Mouse (Mus musculus): ENCODE results near the gene Epb41l5. TPM values are rescaled to one million over a fixed set of nuclear protein-coding genes. Genes with fewer than 3 reads are reported as not detected.

Gene Epb41l5
- polyA plus RNA-seq, 1 experiment from 2014 or later, result 12.4 TPM

DNA sequence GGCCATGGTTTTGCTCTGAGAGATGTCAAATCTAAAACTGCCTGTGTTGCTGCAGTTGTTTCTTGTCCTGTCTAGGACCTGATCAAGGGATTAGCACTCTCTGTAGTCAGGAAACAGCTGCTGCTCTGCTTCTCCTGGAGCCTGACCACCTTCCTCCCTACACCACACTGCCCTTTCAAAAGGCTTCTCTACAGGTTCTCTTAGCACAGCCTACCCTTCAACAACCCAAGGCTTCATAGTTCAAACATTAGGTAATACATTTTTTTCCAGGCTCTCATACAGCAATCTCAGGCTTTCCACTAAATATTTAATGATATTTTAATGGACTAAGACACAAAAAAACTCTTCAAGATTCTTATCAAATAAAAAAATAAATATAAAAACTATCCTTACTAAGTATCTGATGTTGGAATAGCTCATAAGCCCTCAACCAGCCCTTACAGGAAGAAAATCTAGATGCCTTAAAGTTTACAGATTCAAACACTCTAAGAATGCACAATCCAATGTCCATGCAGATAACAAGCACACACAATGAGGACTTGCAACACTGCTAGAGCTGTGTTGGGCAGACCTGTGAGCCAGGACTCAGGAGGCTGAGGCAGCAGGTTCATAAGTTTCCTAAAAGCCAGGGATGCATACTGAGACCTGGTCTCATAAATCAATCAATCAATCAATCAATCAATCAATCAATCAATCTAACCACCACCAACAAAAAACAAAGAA is 7.5 kb downstream of the Epb41l5 start:
- Histone ChIP-seq H3K9me3 (no peaks in the 10 kb centered on the region), H3K9ac (replicated peaks) (no peak overlapping the region), H3K27me3 (no peaks in the 10 kb centered on the region), H3K27ac (no peak overlapping the region), H3K36me3 (no peaks in the 10 kb centered on the region), H3K4me1 (replicated peaks) (peaks cover 3% of the 10 kb centered on the region; the same call in 1 of the 2 replicates), H3K4me3 (replicated peaks) (no peak overlapping the region), H3K4me2 (no peak overlapping the region)
- no peak for ATAC-seq (ENCODE audit: insufficient number of reproducible peaks, insufficient read depth, low FRiP score, low TSS enrichment, low read depth)

DNA sequence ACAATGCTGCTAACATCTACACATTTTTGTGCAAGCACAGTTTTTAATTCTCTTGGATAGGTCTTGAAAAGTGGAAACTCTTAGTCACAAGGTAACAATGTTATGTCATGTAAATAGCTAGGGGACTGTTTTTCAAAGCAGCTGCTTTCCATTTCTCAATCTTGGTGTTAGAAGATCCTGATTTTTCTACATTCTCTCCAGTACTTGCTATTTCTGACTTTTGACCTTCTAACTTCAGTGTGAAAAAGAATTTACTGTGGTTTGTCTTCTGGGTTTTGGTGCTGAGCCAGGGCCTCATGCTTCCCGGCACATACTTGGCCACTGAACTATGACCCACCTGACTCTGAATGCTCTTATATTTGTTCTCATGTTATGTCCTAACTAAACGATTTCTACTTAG is 8.8 kb downstream of the Epb41l5 start:
- H3K36me3 ChIP-seq, result no peaks in the 10 kb centered on the region
- H3K9me3 ChIP-seq, result no peaks in the 10 kb centered on the region
- H3K4me2 ChIP-seq, result no peak overlapping the region
- no peak overlapping the region for H3K4me3 ChIP-seq (replicated peaks)
- WGBS, result 81% methylated on average over 2 of the region's 2 CpGs
- no peak overlapping the region for H3K27ac ChIP-seq
- no peak for ATAC-seq (ENCODE audit: insufficient number of reproducible peaks, insufficient read depth, low FRiP score, low TSS enrichment, low read depth)
- H3K9ac ChIP-seq (replicated peaks), result no peak overlapping the region
- H3K27me3 ChIP-seq, result no peaks in the 10 kb centered on the region
- peaks cover 3% of the 10 kb centered on the region; the same call in 1 of the 2 replicates for H3K4me1 ChIP-seq (replicated peaks)

- no peak for ATAC-seq (ENCODE audit: insufficient number of reproducible peaks, insufficient read depth, low FRiP score, low TSS enrichment, low read depth)
These were observed 11.4 kb downstream of the Epb41l5 start for GRCm38 (mm10) chr1:119637188-119638023.

DNA sequence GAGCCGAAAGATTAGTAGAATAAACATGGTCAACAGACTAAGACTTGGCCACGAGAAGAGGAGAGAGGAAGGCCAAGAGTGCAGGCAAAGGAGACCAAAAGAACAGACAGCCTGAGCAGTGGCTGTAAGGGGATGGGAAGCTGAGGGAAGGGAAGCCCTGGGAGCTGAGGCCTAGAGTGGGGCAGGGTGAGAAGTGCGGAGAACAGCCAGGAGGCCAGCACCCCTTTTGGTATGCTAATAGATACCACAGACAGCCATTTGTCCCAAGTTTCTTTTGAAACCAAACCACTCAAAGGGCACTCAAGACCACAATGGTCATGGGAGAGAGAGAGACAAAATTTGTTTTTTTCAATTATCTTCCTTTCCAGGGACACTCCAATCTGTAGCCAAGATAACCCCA is 14.1 kb downstream of the Epb41l5 start:
- WGBS, result 59% methylated on average over 3 of the region's 3 CpGs
- no peak for ATAC-seq (ENCODE audit: insufficient number of reproducible peaks, insufficient read depth, low FRiP score, low TSS enrichment, low read depth)
- H3K9ac ChIP-seq (replicated peaks), result no peak overlapping the region
- H3K4me3 ChIP-seq (replicated peaks), result no peak overlapping the region
- no peak overlapping the region for H3K27ac ChIP-seq
- peaks cover 12% of the 10 kb centered on the region; the same call in 1 of the 2 replicates for H3K36me3 ChIP-seq
- H3K9me3 ChIP-seq, result no peaks in the 10 kb centered on the region
- H3K4me1 ChIP-seq (replicated peaks), result no peaks in the 10 kb centered on the region
- no peaks in the 10 kb centered on the region for H3K27me3 ChIP-seq
- H3K4me2 ChIP-seq, result no peak overlapping the region

More at GRCm38 (mm10) chr1:119637188-119638023, 11.4 kb downstream of the Epb41l5 start:
- Histone ChIP-seq H3K27me3 (no peaks in the 10 kb centered on the region), H3K4me2 (no peak overlapping the region), H3K36me3 (peaks cover 8% of the 10 kb centered on the region; the same call in 1 of the 2 replicates), H3K27ac (no peak overlapping the region), H3K4me3 (replicated peaks) (no peak overlapping the region), H3K4me1 (replicated peaks) (no peaks in the 10 kb centered on the region), H3K9me3 (no peaks in the 10 kb centered on the region), H3K9ac (replicated peaks) (no peak overlapping the region)
- 82% methylated on average over 6 of the region's 6 CpGs for WGBS

- 75% methylated on average over 1 of the region's 1 CpGs for WGBS
- Histone ChIP-seq H3K9ac (replicated peaks) (no peak overlapping the region), H3K4me2 (no peak overlapping the region), H3K4me3 (replicated peaks) (no peak overlapping the region), H3K27ac (no peak overlapping the region), H3K4me1 (replicated peaks) (no peaks in the 10 kb centered on the region), H3K9me3 (no peaks in the 10 kb centered on the region), H3K36me3 (peaks cover 12% of the 10 kb centered on the region; the same call in 1 of the 2 replicates), H3K27me3 (no peaks in the 10 kb centered on the region)
- no peak for ATAC-seq (ENCODE audit: insufficient number of reproducible peaks, insufficient read depth, low FRiP score, low TSS enrichment, low read depth)
These were observed 18.4 kb downstream of the Epb41l5 start for GRCm38 (mm10) chr1:119630428-119630827.

DNA sequence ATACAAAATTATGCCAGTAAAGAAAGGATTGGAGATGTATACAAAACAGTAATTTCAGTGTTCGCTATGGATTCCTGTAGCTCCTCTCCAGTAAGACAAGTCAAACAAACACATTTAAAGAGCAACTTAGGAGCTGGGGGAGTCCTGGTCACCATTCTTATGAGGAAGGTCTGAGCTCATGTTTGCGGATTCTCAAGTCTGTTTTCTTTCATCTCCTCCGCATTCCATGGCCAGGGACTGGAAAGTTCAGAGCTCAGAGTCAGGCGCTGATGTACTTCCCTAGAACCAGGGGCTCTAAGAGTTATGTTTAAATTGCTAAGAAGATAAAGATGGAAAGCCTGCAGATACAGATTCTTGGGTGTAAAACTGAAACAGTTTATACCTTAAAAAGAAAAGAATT is 22.0 kb downstream of the Epb41l5 start:
- no peak for ATAC-seq (ENCODE audit: insufficient number of reproducible peaks, insufficient read depth, low FRiP score, low TSS enrichment, low read depth)
- 85% methylated on average over 4 of the region's 4 CpGs for WGBS
- no peak overlapping the region for H3K4me2 ChIP-seq

GRCm38 (mm10) chr1:119624444-119624843 is 24.4 kb downstream of the Epb41l5 start:
- Histone ChIP-seq H3K27ac (no peak overlapping the region), H3K27me3 (no peaks in the 10 kb centered on the region), H3K9me3 (no peaks in the 10 kb centered on the region), H3K4me3 (replicated peaks) (no peak overlapping the region), H3K4me2 (no peak overlapping the region), H3K9ac (replicated peaks) (no peak overlapping the region), H3K36me3 (no peaks in the 10 kb centered on the region), H3K4me1 (replicated peaks) (no peaks in the 10 kb centered on the region)
- 54% methylated on average over 2 of the region's 2 CpGs for WGBS
- ATAC-seq (ENCODE audit: insufficient number of reproducible peaks, insufficient read depth, low FRiP score, low TSS enrichment, low read depth), result no peak

More for the DNA sequence above, 22.0 kb downstream of the Epb41l5 start:
- H3K4me1 ChIP-seq (replicated peaks), result no peaks in the 10 kb centered on the region
- H3K36me3 ChIP-seq, result no peaks in the 10 kb centered on the region
- no peak overlapping the region for H3K9ac ChIP-seq (replicated peaks)
- H3K4me3 ChIP-seq (replicated peaks), result no peak overlapping the region
- H3K9me3 ChIP-seq, result no peaks in the 10 kb centered on the region
- no peak overlapping the region for H3K27ac ChIP-seq
- no peaks in the 10 kb centered on the region for H3K27me3 ChIP-seq

- 94% methylated on average over 3 of the region's 3 CpGs for whole genome bisulfite sequencing
- Histone ChIP-seq H3K4me1 (replicated peaks) (no peaks in the 10 kb centered on the region), H3K4me2 (no peak overlapping the region), H3K9me3 (no peaks in the 10 kb centered on the region), H3K9ac (replicated peaks) (no peak overlapping the region), H3K36me3 (peaks cover 7% of the 10 kb centered on the region; the same call in 1 of the 2 replicates), H3K27ac (no peak overlapping the region), H3K27me3 (no peaks in the 10 kb centered on the region), H3K4me3 (replicated peaks) (no peak overlapping the region)
- no peak for ATAC-seq (ENCODE audit: insufficient number of reproducible peaks, insufficient read depth, low FRiP score, low TSS enrichment, low read depth)
These were observed 43.4 kb downstream of the Epb41l5 start for GRCm38 (mm10) chr1:119605396-119605795.

DNA sequence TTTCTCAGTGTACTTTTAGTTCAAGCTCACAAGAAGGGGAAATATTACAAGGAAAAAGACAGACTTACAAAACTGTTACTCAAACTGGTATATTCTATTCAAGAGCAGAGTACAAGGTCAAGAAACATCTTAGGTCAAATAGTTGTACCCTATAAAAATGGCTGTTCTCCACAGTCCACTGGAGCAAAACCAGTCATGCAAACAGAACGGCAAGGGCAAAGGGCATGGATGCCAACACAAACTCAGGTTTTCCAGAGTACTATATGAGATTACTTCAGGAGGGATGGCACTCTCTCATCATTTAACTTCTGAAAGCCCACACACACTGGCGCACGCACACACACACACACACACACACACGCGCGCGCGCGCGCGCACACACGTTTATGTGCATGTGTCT is 46.4 kb downstream of the Epb41l5 start:
- Histone ChIP-seq H3K36me3 (0 out of 2 replicates have a peak, but pooled peaks cover 5% of the 10 kb centered on the region), H3K4me1 (replicated peaks) (no peaks in the 10 kb centered on the region), H3K4me2 (no peak overlapping the region), H3K9ac (replicated peaks) (no peak overlapping the region), H3K9me3 (no peaks in the 10 kb centered on the region), H3K27ac (no peak overlapping the region), H3K4me3 (replicated peaks) (no peak overlapping the region), H3K27me3 (no peaks in the 10 kb centered on the region)
- 96% methylated on average over 12 of the region's 12 CpGs for WGBS
- no peak for ATAC-seq (ENCODE audit: insufficient number of reproducible peaks, insufficient read depth, low FRiP score, low TSS enrichment, low read depth)

GRCm38 (mm10) chr1:119598855-119599254 is 49.9 kb downstream of the Epb41l5 start:
- H3K4me1 ChIP-seq (replicated peaks), result no peaks in the 10 kb centered on the region
- no peak overlapping the region for H3K4me2 ChIP-seq
- no peak overlapping the region for H3K4me3 ChIP-seq (replicated peaks)
- H3K9me3 ChIP-seq, result no peaks in the 10 kb centered on the region
- no peak for ATAC-seq (ENCODE audit: insufficient number of reproducible peaks, insufficient read depth, low FRiP score, low TSS enrichment, low read depth)
- H3K27ac ChIP-seq, result no peak overlapping the region
- no peak overlapping the region for H3K9ac ChIP-seq (replicated peaks)
- H3K36me3 ChIP-seq, result peaks cover 6% of the 10 kb centered on the region; the same call in 1 of the 2 replicates
- 89% methylated on average over 6 of the region's 6 CpGs for WGBS
- no peaks in the 10 kb centered on the region for H3K27me3 ChIP-seq

- no peak for ATAC-seq (ENCODE audit: insufficient number of reproducible peaks, insufficient read depth, low FRiP score, low TSS enrichment, low read depth)
- Histone ChIP-seq H3K4me1 (replicated peaks) (no peaks in the 10 kb centered on the region), H3K27ac (no peak overlapping the region), H3K9ac (replicated peaks) (no peak overlapping the region), H3K27me3 (no peaks in the 10 kb centered on the region), H3K9me3 (no peaks in the 10 kb centered on the region), H3K36me3 (peaks cover 4% of the 10 kb centered on the region; the same call in 1 of the 2 replicates), H3K4me2 (no peak overlapping the region), H3K4me3 (replicated peaks) (no peak overlapping the region)
- WGBS, result 78% methylated on average over 3 of the region's 3 CpGs
These were observed 51.8 kb downstream of the Epb41l5 start for GRCm38 (mm10) chr1:119596954-119597480.
